Mouse (Mus musculus) right cerebral cortex, postnatal 4 days (tissue): ENCODE data around the gene Capza2.

ENCODE experiments used
- DNase-seq: peaks from one replicate; pipeline ENCODE4 v3.0.0-alpha.2; 2022

Capza2 gene

DNA sequence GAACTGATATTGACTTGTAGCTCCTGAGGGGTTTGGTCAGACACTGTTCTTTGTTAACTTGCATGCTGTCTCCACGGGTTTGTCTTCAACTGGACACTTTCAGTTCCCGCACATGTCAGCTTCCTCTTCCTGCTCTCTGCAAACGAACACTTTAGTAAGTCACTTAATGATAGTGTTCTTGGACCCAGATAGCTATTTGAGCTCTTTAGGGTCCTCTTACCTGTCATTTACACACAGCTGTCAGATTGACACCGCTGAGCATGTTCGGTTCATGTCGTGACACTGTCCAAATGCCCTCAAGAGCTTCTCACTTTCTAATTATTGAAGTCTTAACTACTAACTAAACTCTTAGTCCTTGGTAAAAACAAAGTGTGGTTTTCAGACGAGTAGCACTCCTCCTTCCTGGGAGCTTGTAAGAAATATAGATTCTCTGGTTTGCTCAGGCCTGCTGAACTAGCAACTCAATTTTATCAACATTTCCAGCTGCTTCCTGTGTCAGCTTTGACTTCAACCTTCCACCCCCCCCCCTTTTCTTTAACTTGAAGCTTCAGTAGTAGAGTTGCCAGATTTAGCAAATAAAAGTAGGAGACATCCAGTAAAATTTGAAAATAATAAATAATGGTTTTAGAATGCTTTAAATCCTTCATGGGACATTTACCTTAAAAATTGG lies at the start of gene Capza2:
Gene Capza2 (plus strand): TSS at position 620 of the 670 bp plus-strand sequence.
- no peak for DNase-seq

- DNase-seq, result peak; percentile 84
These were observed 46.7 kb upstream of the Capza2 start for GRCm38 (mm10) chr6:17589049-17589952.

DNA sequence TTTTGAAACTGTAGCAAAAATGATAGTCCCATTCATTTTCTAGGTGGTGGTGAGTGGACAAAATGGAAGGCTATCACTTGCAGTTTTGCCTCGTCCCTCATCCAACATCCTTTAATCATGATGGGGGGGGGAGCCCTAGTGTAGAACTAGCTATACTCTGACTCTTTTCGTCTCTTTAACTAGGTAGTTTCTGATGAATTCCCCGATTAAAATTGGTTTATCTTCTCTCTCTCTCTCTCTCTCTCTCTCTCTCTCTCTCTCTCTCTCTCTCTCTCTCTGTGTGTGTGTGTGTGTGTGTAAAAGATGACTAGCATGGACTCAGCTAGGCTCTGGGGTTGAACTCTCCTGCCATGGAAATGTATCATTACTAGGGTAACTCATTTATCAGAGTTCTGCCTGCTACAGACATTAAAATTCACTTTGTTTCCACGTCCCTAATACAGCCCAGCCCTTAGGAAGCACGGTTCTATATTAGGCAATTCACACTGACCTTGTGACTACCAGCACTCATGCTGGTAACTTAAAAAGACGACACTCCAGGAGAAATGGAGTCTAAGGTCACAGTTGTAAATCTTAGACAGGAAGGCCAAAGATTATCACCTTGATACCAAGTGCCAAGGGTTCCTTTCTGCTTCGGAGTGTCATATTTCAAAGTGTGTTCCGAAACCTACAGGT lies 45.9 kb upstream of the Capza2 start:
- DNase-seq, result no peak

DNA sequence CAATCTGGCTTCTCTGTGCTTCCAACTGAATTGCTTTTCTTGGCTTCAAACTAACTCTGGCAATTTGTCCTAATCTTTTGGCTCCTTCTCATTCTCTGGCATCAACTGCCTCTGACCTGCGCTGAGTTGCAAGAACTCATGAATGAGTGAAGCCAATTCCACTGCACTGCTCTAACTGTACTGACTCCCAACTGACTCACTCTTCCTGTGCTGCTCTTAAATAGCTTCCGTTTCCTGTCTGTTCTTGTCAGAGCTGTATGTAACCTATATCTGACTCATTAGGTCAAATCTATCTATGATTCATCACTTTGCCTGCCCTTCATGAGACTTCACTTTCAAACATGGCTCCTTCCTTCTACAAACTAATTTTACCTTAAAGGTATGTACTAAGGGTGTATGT lies 42.1 kb upstream of the Capza2 start:
- DNase-seq, result no peak

DNA sequence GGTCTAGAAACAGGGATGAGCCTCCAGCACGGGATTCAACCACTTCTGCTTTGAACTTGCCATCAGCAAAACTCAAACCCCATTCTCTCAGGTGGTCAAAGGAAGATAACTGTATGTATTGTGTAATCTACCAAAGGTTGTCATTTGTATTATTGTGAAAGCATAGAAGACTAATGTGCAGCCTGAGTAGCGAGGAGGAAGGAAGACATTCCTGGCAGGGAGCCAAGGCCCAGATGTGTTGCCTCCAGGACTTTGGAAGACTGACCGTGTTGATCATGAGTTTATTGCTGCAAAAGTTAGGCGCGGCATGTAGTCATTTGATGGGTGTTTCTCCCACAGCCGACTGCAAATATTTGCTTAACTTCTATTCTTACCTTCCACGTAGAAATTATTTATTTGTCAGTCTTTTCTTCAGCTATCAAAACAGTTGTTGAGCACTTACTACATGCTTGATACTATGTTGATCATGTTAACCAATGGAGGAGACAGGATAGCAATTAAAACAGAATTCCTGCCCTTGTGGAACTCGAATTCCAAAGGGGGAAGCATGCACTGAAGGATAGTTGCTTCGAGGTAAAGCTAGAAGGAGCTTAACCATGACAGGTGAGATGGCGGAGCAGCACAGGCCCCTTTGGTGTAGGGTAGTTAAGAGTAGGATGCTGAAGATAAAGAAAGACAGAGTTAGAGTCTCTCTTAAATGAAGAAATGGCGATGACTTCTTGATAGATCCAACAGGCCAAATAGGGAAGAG lies 40.1 kb upstream of the Capza2 start:
- DNase-seq, result peak; percentile 11

DNA sequence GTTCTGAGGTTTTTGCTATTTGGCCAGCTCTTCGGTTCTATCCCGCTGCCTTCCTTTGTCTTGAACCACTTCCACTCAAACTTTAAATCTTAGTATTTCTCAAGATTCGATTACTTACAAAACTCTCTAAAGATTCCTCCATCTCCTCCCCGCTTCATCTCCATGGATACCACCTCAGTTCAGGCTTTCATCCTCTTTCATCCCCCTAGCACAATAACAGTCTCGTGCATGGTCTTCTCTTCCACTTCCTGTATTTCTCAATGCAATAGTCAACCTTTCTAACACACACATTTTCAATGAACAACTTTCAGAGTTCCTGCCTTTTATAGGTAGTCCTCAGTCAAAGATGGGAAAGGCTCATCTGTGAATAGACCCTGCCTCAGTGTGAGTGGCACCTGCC lies 36.7 kb upstream of the Capza2 start:
- no peak for DNase-seq

DNA sequence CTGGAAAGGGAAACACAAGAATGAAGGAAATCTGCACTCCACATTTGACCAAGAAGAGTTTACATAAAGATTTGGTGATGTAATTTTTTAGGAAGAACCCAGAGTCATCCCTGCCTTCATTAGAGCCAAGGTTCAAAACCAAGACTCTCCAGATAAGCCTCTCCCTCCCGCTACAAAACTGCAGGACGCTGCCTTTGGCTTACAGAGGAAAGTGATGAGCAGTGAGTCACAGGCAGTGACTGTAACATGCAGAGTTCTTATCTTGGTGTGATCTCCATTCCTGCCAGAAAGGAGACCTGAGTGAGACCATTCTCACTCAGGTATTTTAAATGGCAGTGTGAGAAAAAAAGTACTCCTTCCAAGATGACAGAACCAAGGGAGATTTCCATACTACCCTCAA lies 34.5 kb upstream of the Capza2 start:
- DNase-seq, result no peak

DNA sequence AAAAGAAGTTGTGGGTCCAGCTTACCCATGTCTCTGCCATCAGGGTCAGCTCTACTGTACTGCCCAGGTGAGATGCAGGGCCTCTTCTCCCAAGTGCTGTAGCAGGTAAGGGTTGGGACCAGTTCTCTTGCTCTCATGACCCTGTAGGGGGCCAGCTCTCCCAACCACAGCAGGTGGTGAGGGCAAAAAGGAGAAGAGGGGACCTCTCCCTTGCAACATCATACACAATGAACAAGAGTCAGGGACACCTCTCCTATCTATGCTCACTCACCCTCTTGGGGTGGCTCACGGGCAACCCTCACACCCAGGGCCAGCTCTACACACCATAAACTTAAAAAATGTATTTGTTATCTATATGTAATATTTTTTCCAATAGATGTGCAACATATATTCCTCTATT lies 29.1 kb upstream of the Capza2 start:
- DNase-seq, result no peak

GRCm38 (mm10) chr6:17611352-17612010 lies 24.6 kb upstream of the Capza2 start:
- no peak for DNase-seq

DNA sequence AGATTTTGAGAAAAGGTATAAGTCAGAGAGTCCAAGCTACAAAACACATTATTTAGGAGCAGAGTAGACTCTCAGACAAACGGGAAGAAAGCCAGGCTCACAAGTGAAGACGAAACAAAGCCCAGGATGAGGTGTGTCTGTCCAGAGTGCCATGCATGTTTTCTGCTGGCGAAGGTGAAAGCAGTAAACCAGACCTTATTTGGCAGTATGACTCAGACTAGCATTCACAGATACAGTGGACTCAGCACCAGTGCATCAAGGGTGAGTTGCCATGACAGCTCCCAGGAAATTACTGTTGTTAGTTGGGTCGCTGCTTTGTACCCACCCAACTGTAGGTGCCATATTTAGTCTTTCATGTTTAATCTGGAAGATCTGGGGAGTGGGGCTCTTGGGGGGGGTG lies 23.4 kb upstream of the Capza2 start:
- DNase-seq, result no peak

GRCm38 (mm10) chr6:17620823-17621222 lies 15.2 kb upstream of the Capza2 start:
- DNase-seq, result no peak

DNA sequence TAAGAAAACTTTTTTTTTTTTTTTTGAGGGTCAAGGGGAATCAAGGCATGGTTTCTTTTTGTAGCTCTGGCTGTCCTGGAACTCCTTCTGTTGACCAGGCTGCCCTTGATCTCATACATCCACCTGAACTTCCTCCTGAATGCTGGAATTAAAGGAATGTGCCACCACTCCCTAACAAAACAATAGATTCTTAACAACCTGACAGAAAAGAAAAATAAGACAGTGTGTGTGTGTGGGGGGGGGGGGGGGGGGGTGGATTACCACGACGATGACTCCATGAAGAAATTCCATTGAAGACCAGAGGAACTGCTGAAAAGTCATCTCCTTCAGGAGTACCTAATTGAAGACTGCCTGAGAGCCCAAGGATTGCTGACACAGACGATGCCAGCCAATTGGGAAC lies 14.6 kb upstream of the Capza2 start:
- DNase-seq, result no peak

DNA sequence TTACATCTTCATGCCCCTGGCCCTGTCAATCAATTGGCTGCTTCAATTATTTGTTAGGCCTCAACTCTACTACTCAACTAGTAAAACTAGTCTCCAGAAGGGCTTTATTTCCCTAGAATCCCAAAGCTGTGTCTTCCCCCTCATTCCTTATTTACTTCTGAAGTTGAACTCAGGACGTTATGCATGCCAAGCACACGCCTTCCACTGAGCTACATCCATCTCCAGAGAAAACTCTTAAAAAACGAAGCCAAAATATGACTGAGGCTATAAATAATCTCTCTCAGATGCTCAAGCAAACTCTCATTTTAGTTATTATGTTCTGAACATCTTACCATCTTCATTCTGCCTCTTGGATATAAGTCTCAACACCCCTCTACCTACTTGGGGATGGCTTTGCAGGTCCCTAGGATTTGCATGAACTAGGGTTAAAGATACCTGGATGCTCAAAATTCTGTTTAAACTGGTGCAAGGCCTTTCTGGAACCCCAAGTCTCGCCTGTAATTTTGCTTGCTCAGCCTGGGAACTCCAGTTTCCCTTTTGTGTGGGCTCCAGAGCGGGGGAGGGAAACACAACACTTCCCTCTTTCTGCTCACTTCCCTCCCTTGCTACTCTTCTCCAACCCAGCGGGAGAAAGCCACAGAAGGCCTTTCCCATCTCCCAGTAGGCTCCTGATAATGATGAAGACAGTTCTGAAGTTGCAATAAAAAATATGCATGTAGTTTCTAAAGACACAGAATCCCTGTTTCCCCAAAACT lies 7.2 kb upstream of the Capza2 start:
- no peak for DNase-seq

DNA sequence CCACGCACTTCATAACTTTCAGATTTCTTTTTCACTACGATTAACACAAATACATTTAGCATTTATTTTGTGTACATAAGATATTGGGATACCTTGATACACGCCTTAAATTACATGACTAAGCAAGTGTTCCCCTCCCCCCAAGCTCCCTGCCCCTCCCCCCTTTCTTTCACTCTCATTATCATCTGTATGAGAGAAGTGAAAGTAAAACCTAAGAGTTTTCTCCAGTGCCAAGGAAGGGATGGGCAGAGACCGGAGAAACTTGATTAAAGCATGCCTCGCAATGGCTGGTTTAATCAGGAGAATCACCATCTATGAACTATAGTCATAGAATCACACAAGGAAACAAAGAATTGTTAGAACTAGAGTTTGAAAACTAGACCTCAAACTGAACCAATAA lies 6.3 kb upstream of the Capza2 start:
- DNase-seq, result no peak

GRCm38 (mm10) chr6:17631611-17632010 lies 4.4 kb upstream of the Capza2 start:
- DNase-seq, result no peak

DNA sequence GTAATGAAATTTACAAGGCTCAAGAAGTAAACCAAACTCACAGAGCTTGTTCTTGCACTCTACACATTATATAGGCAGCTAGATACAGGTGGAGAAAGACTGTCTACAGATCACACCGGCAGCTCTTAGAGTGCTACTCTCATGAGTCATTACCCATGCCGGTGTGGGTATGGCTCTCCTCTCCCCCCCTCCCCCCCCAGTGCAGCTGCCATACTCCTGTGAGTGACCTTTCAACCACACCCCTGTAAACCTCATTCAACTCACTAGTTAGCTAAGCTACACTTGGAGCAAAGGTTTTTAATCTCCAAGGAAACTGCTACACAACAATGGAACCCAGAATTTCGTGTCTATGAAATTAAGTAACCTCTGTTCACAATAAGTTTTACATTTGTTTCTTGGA lies 2.2 kb upstream of the Capza2 start:
- DNase-seq, result no peak

DNA sequence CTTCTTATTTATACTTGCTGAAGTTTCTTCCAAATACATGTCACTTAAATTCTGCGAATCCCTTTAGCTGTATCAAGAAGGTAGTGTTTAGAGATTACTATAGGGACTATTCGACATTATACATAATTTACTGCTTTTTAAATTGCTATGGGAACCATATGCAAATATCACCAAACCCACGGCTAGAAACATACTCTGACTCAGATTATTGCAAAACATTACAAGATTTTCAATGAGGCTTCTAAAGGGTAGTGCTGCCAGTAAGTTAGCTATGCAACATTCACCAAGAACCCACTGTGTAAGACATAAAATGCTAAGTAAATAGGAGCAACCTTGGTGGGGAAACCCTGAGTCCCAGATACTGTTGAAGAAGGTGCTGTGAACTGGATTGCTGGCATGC lies 1.0 kb upstream of the Capza2 start:
- DNase-seq, result no peak

DNA sequence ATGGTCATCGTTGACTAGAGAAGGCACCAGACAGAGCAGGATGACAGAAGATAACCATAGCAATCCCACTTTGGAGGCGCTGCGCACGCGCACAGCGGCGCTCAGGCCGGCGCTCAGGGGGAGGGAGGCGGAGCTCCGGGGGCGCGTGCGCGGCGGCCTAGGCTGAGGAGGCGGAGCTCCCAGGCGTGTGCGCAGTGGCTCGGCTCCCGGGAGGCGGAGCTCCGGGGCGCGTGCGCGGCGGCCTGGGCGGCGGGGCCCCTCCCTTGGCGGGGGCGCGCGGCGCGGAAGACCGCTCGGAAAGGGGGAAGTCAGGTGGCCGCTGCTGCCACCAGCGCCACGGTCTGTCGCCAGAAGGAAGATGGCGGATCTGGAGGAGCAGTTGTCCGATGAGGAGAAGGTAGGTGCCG lies 733 bp downstream of the Capza2 start:
- DNase-seq, result peak; percentile 93

- peak; percentile 16 for DNase-seq
These were observed 1.5 kb downstream of the Capza2 start for GRCm38 (mm10) chr6:17637205-17638203.

GRCm38 (mm10) chr6:17640031-17640430 lies 4.0 kb downstream of the Capza2 start:
- DNase-seq, result no peak
